Mouse (Mus musculus) MEL (cell line): ENCODE measurements around the gene Agxt. TPM values are rescaled to one million over a fixed set of nuclear protein-coding genes. Genes with fewer than 3 reads are reported as not detected.

ENCODE experiments used
- DNase-seq: peaks from one replicate; pipeline ENCODE4 v3.0.0; 2011; ENCODE audit warnings: low read depth, low spot score
- H3K27ac ChIP-seq: 2 replicates; pipeline ENCODE4 v1.5.1; 2012; ENCODE audit warnings: low read depth, mild to moderate bottlenecking, control low read depth, low read length, moderate library complexity; ENCODE audit not compliant: control insufficient read depth
- H3K27me3 ChIP-seq, 2 experiments: fragments of 150-350 bp in 1 of 2; sonication (generic) in 1 of 2; 2 replicates each; pipeline ENCODE4 v1.6.1; 2012; ENCODE audit warnings: low read length in 2 of 2, mild to moderate bottlenecking in 2 of 2, improper control_type of control experiment in 1 of 2, moderate library complexity in 1 of 2; ENCODE audit not compliant: insufficient read depth in 2 of 2, control insufficient read depth in 1 of 2
- H3K36me3 ChIP-seq, 2 experiments: 2 replicates each; pipeline ENCODE4 v1.6.1; 2012 to 2014; ENCODE audit warnings: low read length in 2 of 2, improper control_type of control experiment in 1 of 2, inconsistent platforms in 1 of 2, mild to moderate bottlenecking in 1 of 2; ENCODE audit not compliant: insufficient read depth in 2 of 2, control insufficient read depth in 1 of 2
- H3K4me1 ChIP-seq, 2 experiments: fragments of 150-350 bp in 1 of 2; sonication (generic) in 1 of 2; 2 replicates each; pipeline ENCODE4 v1.6.1; 2012; ENCODE audit warnings: low read length in 2 of 2, improper control_type of control experiment in 1 of 2, mild to moderate bottlenecking in 1 of 2; ENCODE audit not compliant: insufficient read depth in 2 of 2, control insufficient read depth in 1 of 2
- H3K4me3 ChIP-seq, 2 experiments: fragments of 150-350 bp in 1 of 2; sonication (generic) in 1 of 2; 2 replicates each; pipeline ENCODE4 v1.5.1; 2012; ENCODE audit warnings: low read depth in 2 of 2, low read length in 2 of 2, mild to moderate bottlenecking in 2 of 2, moderate library complexity in 2 of 2, control low read depth in 1 of 2, improper control_type of control experiment in 1 of 2; ENCODE audit not compliant: control insufficient read depth in 1 of 2, insufficient read depth in 1 of 2
- H3K79me2 ChIP-seq: 2 replicates; pipeline ENCODE4 v1.6.1; 2012; ENCODE audit warnings: mild to moderate bottlenecking, low read length, moderate library complexity; ENCODE audit not compliant: control insufficient read depth, poor library complexity, insufficient read depth
- H3K9ac ChIP-seq: 2 replicates; pipeline ENCODE4 v1.6.1; 2012; ENCODE audit warnings: low read depth, mild to moderate bottlenecking, control low read depth, low read length, moderate library complexity; ENCODE audit not compliant: control insufficient read depth, poor library complexity, severe bottlenecking
- H3K9me3 ChIP-seq: fragments of 150-350 bp; sonication (generic); replicated peaks from 2 replicates; pipeline ENCODE4 v1.6.1; 2012; ENCODE audit warnings: mild to moderate bottlenecking, low read length, improper control_type of control experiment, moderate library complexity; ENCODE audit not compliant: insufficient read depth
- CHD1 ChIP-seq: IDR thresholded peaks from 2 replicates; pipeline ENCODE4 v1.6.1; 2012; ENCODE audit warnings: low read depth, mild to moderate bottlenecking, inconsistent platforms, low read length, improper control_type of control experiment
- CHD2 ChIP-seq: IDR thresholded peaks from 2 replicates; pipeline ENCODE4 v1.6.1; 2011; ENCODE audit warnings: low read length, improper control_type of control experiment
- E2F4 ChIP-seq: IDR thresholded peaks from 2 replicates; pipeline ENCODE4 v1.6.1; 2011; ENCODE audit warnings: low read depth, low read length, improper control_type of control experiment, borderline replicate concordance
- EP300 ChIP-seq, 2 experiments: IDR thresholded peaks; 2 replicates each; pipeline ENCODE4 v1.6.1; 2011; ENCODE audit warnings: improper control_type of control experiment in 2 of 2, low read length in 2 of 2, low read depth in 1 of 2, mild to moderate bottlenecking in 1 of 2
- ETS1 ChIP-seq: IDR thresholded peaks from 2 replicates; pipeline ENCODE4 v1.6.1; 2012; ENCODE audit warnings: low read depth, mild to moderate bottlenecking, inconsistent platforms, low read length, improper control_type of control experiment, moderate library complexity
- GABPA ChIP-seq: IDR thresholded peaks from 2 replicates; pipeline ENCODE4 v1.6.1; 2012; ENCODE audit warnings: low read depth, mild to moderate bottlenecking, inconsistent platforms, low read length, improper control_type of control experiment, moderate library complexity
- GATA1 ChIP-seq: IDR thresholded peaks from 2 replicates; pipeline ENCODE4 v1.6.1; 2011; ENCODE audit warnings: low read depth, low read length, improper control_type of control experiment
- JUND ChIP-seq: IDR thresholded peaks from 2 replicates; pipeline ENCODE4 v1.6.1; 2011; ENCODE audit warnings: low read depth, mild to moderate bottlenecking, improper control_type of control experiment, low read length
- MAX ChIP-seq: IDR thresholded peaks from 2 replicates; pipeline ENCODE4 v1.6.1; 2011; ENCODE audit warnings: low read length, improper control_type of control experiment
- MAZ ChIP-seq: IDR thresholded peaks from 2 replicates; pipeline ENCODE4 v1.6.1; 2012; ENCODE audit warnings: low read depth, mild to moderate bottlenecking, inconsistent platforms, low read length, improper control_type of control experiment
- POLR2AphosphoS2 ChIP-seq: IDR thresholded peaks from 2 replicates; pipeline ENCODE4 v1.6.1; 2011; ENCODE audit warnings: low read length, improper control_type of control experiment
- POLR2AphosphoS5 ChIP-seq: IDR thresholded peaks from 2 replicates; pipeline ENCODE4 v1.6.1; 2012; ENCODE audit warnings: low read depth, borderline replicate concordance, mild to moderate bottlenecking, inconsistent platforms, low read length, moderate library complexity, mixed read lengths
- RAD21 ChIP-seq: IDR thresholded peaks from 2 replicates; pipeline ENCODE4 v1.6.1; 2011; ENCODE audit warnings: mild to moderate bottlenecking, low read depth, low read length, improper control_type of control experiment
- RCOR1 ChIP-seq: IDR thresholded peaks from 2 replicates; pipeline ENCODE4 v1.6.1; 2012; ENCODE audit warnings: low read depth, mild to moderate bottlenecking, inconsistent platforms, low read length, improper control_type of control experiment
- SMC3 ChIP-seq: IDR thresholded peaks from 2 replicates; pipeline ENCODE4 v1.6.1; 2011; ENCODE audit warnings: low read depth, low read length, improper control_type of control experiment
- TAL1 ChIP-seq: IDR thresholded peaks from 2 replicates; pipeline ENCODE4 v1.6.1; 2012; ENCODE audit warnings: mild to moderate bottlenecking, inconsistent platforms, low read length, moderate library complexity, mixed read lengths
- TCF12 ChIP-seq: IDR thresholded peaks from 2 replicates; pipeline ENCODE4 v1.6.1; 2014; ENCODE audit warnings: low read depth, mild to moderate bottlenecking, inconsistent platforms, low read length, improper control_type of control experiment, moderate library complexity
- USF1 ChIP-seq: IDR thresholded peaks from 2 replicates; pipeline ENCODE4 v1.6.1; 2014; ENCODE audit warnings: low read depth, mild to moderate bottlenecking, inconsistent platforms, low read length, improper control_type of control experiment, moderate library complexity
- ZC3H11A ChIP-seq: IDR thresholded peaks from 2 replicates; pipeline ENCODE4 v1.6.1; 2012; ENCODE audit warnings: low read depth, mild to moderate bottlenecking, inconsistent platforms, low read length, improper control_type of control experiment
- ZMIZ1 ChIP-seq: IDR thresholded peaks from 2 replicates; pipeline ENCODE4 v1.6.1; 2012; ENCODE audit warnings: low read depth, mild to moderate bottlenecking, inconsistent platforms, low read length, improper control_type of control experiment, moderate library complexity
- polyA plus RNA-seq, 2 experiments: library from polyadenylated mRNA; stranded (reverse) in 1 of 2; unstranded in 1 of 2; fragments of >175 nt in 1 of 2; fragments of >200 nt in 1 of 2; gene quantifications; 2 replicates each; pipeline versions ENCODE4 v1.2.1 to v1.2.4; 2012; ENCODE audit warnings: low replicate concordance in 2 of 2, low read depth in 1 of 2; ENCODE audit not compliant: insufficient read length in 2 of 2, insufficient read depth in 1 of 2, missing spikeins in 1 of 2
- total RNA-seq: library from RNA; depleted of rRNA; stranded (reverse); fragments of 300-350 nt; gene quantifications from 2 replicates; pipeline ENCODE4 v1.2.3, GENCODE M21; 2012

Gene Agxt
- total and polyA plus RNA-seq, 3 experiments = not detected

DNA sequence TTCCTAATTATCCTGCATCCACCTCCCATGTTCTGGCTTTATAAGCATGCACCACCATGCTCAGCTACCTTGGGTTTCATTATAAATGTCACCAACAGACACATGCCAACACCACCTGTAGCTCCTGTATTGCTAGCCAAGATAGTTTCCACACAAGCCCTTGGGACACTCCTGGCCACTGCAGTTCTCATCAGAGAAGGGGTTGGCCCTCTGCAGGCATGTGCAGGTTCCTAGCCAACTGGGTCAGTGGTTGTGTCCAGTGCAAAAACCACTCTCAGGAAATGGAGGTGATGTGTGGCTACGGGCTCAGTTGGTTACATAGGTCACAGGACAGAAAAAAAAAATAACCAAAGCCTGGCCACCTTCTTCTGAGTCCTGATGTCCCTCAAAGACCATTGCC, 7.8 kb downstream of the Agxt start:
- H3K36me3 ChIP-seq = no peaks in the 10 kb centered on the region

GRCm38 (mm10) chr1:93144176-93144575, 9.1 kb downstream of the Agxt start:
- no peak overlapping the region for H3K27ac ChIP-seq
- no peaks in the 10 kb centered on the region for H3K9me3 ChIP-seq
- H3K9ac ChIP-seq = no peak overlapping the region
- H3K79me2 ChIP-seq = no peaks in the 10 kb centered on the region
- H3K36me3 ChIP-seq = no peaks in the 10 kb centered on the region
- TF ChIP-seq ETS1 = no peak
- no peak for TF ChIP-seq ZC3H11A
- TF ChIP-seq RCOR1 = no peak
- H3K4me1 ChIP-seq = no peaks in the 10 kb centered on the region
- no peak overlapping the region for H3K4me3 ChIP-seq
- no peak for DNase-seq
- H3K27me3 ChIP-seq = no peaks in the 10 kb centered on the region

More for the DNA sequence above, 7.8 kb downstream of the Agxt start:
- Histone ChIP-seq H3K27ac (no peak overlapping the region), H3K4me1 (no peaks in the 10 kb centered on the region), H3K4me3 (no peak overlapping the region), H3K9me3 (no peaks in the 10 kb centered on the region), H3K27me3 (no peaks in the 10 kb centered on the region), H3K79me2 (no peaks in the 10 kb centered on the region), H3K9ac (no peak overlapping the region)
- no peak for DNase-seq
- TF ChIP-seq MAX (no peak), POLR2AphosphoS5 (no peak), MAZ (no peak), POLR2AphosphoS2 (no peak), E2F4 (no peak), EP300 (IDR thresholded peaks at IDR 0.05; ENCODE audit: low read depth in 1 of 2, low read length in 2 of 2) (no peak), GABPA (no peak), CHD2 (no peak), ZMIZ1 (no peak), JUND (no peak), TAL1 (no peak), SMC3 (no peak), CHD1 (no peak), GATA1 (no peak), TCF12 (no peak), USF1 (no peak), RAD21 (no peak)
